Comparison of ENCODE assay signal across 8 mouse cellular contexts in the genomic region with DNA sequence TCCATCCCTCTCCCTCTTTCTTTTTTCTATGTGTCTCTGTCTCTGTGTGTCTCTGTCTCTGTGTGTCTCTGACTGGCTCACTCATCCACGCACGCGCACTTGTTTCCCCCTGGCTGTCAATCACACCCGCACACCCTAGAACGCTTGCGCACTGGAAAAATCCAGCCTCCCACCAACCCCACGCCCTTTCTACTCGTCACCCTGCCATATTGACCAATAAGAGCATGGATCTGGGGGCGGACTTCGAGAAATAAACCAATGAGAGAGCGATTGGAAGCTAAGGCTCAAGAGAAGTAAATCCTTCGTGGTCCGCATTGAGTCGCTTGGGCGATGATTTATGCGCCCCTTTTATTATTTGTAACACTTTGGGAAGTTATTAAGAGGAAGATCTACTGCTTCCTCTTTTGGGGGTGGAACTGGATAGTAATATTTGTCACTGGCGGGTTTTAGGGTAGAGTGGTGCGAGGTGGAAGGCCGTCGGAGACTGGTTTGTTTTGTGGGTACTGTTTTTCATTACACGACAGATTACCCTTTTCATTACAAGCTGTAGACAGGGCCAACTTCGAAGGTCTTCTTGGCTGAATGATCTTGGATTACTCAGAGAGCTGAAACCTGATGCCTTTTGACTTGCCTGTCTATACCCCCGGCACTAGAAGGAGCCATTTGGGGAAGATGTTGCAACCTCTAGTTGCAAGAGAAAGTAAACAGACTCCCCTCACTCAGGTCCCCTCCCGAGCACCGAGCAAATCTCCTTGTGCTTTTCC.
DNase-seq lines count a peak whose midpoint lies in the region; ATAC-seq and TF ChIP-seq lines count a peak whose summit lies in the region.

No protein-coding gene starts in this region.

- H3K4me1 ChIP-seq in heart, postnatal 0 days (ENCODE audit: control insufficient read depth, insufficient read depth), result peaks cover 11% of the 10 kb centered on the region; the same call in 1 of the 2 replicates
- H3K4me1 ChIP-seq in megakaryocyte, embryonic 14.5 days, result peaks cover 45% of the 10 kb centered on the region

- H3K9me3 ChIP-seq in heart, postnatal 0 days (replicated peaks; ENCODE audit: control insufficient read depth, low read length), result no peaks in the 10 kb centered on the region
- no peaks in the 10 kb centered on the region for H3K9me3 ChIP-seq in megakaryocyte, embryonic 14.5 days

- no peaks in the 10 kb centered on the region for H3K36me3 ChIP-seq in heart, postnatal 0 days (replicated peaks; ENCODE audit: control insufficient read depth, insufficient read depth, low read length)
- H3K36me3 ChIP-seq in megakaryocyte, embryonic 14.5 days (replicated peaks; ENCODE audit: low read length), result no peaks in the 10 kb centered on the region

- H3K27ac ChIP-seq in heart, postnatal 0 days (ENCODE audit: low read depth), result peak overlapping the region; percentile 82

- peak overlapping the region; percentile 78 for H3K4me2 ChIP-seq in heart, postnatal 0 days (ENCODE audit: low read depth, low read length)

- peak; percentile 89 for ATAC-seq in heart, postnatal 0 days (ENCODE audit: insufficient read depth, low read depth)

- TF ChIP-seq CTCF in heart, postnatal 0 days (IDR thresholded peaks at IDR 0.05; ENCODE audit: low read depth), result no peak

- WGBS in heart, postnatal 0 days, result under 1% methylated on average over 25 of the region's 25 CpGs

- peak overlapping the region; percentile 48 for H3K4me3 ChIP-seq in heart, postnatal 0 days (ENCODE audit: low read depth, low read length)
- peak overlapping the region; percentile 91 for H3K4me3 ChIP-seq in megakaryocyte, embryonic 14.5 days (replicated peaks)

- no peak for TF ChIP-seq EP300 in heart, postnatal 0 days (IDR thresholded peaks at IDR 0.05; ENCODE audit: low read depth)

- DNase-seq in CD4-positive helper T cell, adult 2 months (ENCODE audit: low read depth, low spot score), result peak; percentile 59
- DNase-seq in R1 (ENCODE audit: low read depth, low spot score), result peak; percentile 97
- peak; percentile 98 for DNase-seq in fibroblast of lung, adult 2 months (ENCODE audit: low read depth)
- peak; percentile 96 for DNase-seq in heart, postnatal 0 days (ENCODE audit: low spot score)
- DNase-seq in kidney, postnatal 14 days, result peak; percentile 96
- peak; percentile 45 to 84 for DNase-seq in spleen, postnatal 10 days (ENCODE audit: low spot score in 2 of 2)
- no peak for DNase-seq in layer of hippocampus, adult 8-10 months (ENCODE audit: low spot score in 2 of 2)

- peaks cover 45% of the 10 kb centered on the region for H3K27me3 ChIP-seq in heart, postnatal 0 days (ENCODE audit: control insufficient read depth, insufficient read depth, low read length)
- peaks cover 54% of the 10 kb centered on the region for H3K27me3 ChIP-seq in megakaryocyte, embryonic 14.5 days (replicated peaks)

- H3K9ac ChIP-seq in heart, postnatal 0 days (replicated peaks; ENCODE audit: low read depth, low read length), result peak overlapping the region; percentile 47; the same call in 1 of the 2 replicates

Comparison
In these comparisons a context has a peak if more than half of its experiments do, and no peak if none do; other contexts are left out.
1. DNase-seq: peak in CD4-positive helper T cell, adult 2 months (single experiment), R1 (single experiment), fibroblast of lung, adult 2 months (single experiment), heart, postnatal 0 days (single experiment), kidney, postnatal 14 days (single experiment) and spleen, postnatal 10 days (2 of 2); none in layer of hippocampus, adult 8-10 months (0 of 2).